Mouse (Mus musculus) ES-Bruce4 (cell line): ENCODE data around the gene Pax9. TPM values are rescaled to one million over a fixed set of nuclear protein-coding genes. Genes with fewer than 3 reads are reported as not detected.

Source experiments
- H3K27ac ChIP-seq: 2 replicates; pipeline ENCODE4 v1.5.1; 2012; ENCODE audit warnings: low read length, inconsistent platforms; ENCODE audit not compliant: insufficient read depth
- H3K27me3 ChIP-seq: 2 replicates; pipeline ENCODE4 v1.6.1; 2012; ENCODE audit warnings: mild to moderate bottlenecking, low read length, inconsistent platforms; ENCODE audit not compliant: control insufficient read depth, poor library complexity, insufficient read depth, severe bottlenecking
- H3K36me3 ChIP-seq: 2 replicates; pipeline ENCODE4 v1.6.1; 2012; ENCODE audit warnings: inconsistent platforms, mild to moderate bottlenecking, low read length, moderate library complexity; ENCODE audit not compliant: control insufficient read depth, poor library complexity, insufficient read depth, severe bottlenecking
- H3K4me1 ChIP-seq: one replicate; pipeline ENCODE4 v1.8.1; 2011; ENCODE audit warnings: low read length; ENCODE audit not compliant: control insufficient read depth, insufficient read depth
- H3K4me3 ChIP-seq: 2 replicates; pipeline ENCODE4 v1.5.1; 2011; ENCODE audit warnings: low read depth, mild to moderate bottlenecking, low read length
- H3K9ac ChIP-seq: 2 replicates; pipeline ENCODE4 v1.6.1; 2012; ENCODE audit warnings: low read depth, mild to moderate bottlenecking, inconsistent platforms; ENCODE audit not compliant: poor library complexity, severe bottlenecking
- H3K9me3 ChIP-seq: replicated peaks from 2 replicates; pipeline ENCODE4 v1.6.1; 2012; ENCODE audit warnings: mild to moderate bottlenecking, low read length, inconsistent platforms; ENCODE audit not compliant: control insufficient read depth, poor library complexity, insufficient read depth, severe bottlenecking
- CTCF ChIP-seq: IDR thresholded peaks from one replicate; pipeline ENCODE4 v1.8.1; 2011; ENCODE audit warnings: low read depth, low read length
- EP300 ChIP-seq: IDR thresholded peaks from 2 replicates; pipeline ENCODE4 v1.6.1; 2011; ENCODE audit warnings: low read depth, low read length; ENCODE audit not compliant: insufficient read depth
- POLR2A ChIP-seq: IDR thresholded peaks from one replicate; pipeline ENCODE4 v1.8.1; 2011; ENCODE audit warnings: low read length; ENCODE audit not compliant: insufficient read depth
- polyA plus RNA-seq: library from polyadenylated mRNA; stranded (reverse); fragments of >200 nt; gene quantifications from 2 replicates; pipeline ENCODE4 v1.2.4, GENCODE M21; 2011; ENCODE audit warnings: low read depth; ENCODE audit not compliant: missing spikeins, insufficient read depth, insufficient read length

Gene Pax9
- polyA plus RNA-seq, 1 experiment: not detected

DNA sequence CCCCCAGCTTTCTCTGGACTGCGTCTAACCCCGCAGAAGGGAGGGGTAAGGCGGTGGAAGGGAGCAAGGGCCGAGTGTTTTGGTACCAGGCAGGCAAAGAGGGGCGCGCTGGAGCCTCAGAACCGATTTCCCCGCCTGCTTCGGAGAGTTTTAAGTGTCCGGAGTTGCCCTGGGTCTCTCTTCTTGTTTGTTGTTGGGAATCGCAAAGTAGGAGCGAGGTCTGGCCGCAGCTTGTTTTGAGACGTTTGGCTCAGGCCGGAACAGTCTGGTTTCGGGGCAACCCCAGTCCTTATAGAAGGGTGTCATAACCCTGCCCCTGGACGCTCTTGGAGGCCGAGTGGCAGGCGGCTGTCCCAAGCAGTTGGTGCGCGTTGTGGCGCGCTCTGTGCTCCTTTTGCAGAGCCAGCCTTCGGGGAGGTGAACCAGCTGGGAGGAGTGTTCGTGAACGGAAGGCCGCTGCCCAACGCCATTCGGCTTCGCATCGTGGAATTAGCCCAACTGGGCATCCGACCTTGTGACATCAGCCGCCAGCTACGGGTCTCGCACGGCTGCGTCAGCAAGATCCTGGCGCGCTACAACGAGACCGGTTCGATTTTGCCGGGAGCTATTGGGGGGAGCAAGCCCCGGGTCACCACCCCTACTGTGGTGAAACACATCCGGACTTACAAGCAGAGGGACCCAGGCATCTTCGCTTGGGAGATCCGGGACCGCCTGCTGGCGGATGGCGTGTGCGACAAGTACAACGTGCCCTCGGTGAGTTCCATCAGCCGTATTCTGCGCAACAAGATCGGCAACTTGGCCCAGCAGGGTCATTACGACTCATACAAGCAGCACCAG lies 4.8 kb downstream of the Pax9 start:
- Histone ChIP-seq H3K4me3 (peak overlapping the region; percentile 55), H3K9me3 (no peaks in the 10 kb centered on the region), H3K4me1 (no peaks in the 10 kb centered on the region), H3K27ac (no peak overlapping the region), H3K9ac (no peak overlapping the region), H3K27me3 (peaks cover 41% of the 10 kb centered on the region), H3K36me3 (no peaks in the 10 kb centered on the region)
- TF ChIP-seq POLR2A (no peak), CTCF (no peak), EP300 (no peak)

- Histone ChIP-seq H3K4me1 (no peaks in the 10 kb centered on the region), H3K9ac (no peak overlapping the region), H3K27me3 (peaks cover 42% of the 10 kb centered on the region), H3K4me3 (peak overlapping the region; percentile 55), H3K27ac (no peak overlapping the region), H3K36me3 (no peaks in the 10 kb centered on the region), H3K9me3 (no peaks in the 10 kb centered on the region)
- TF ChIP-seq EP300: no peak
- no peak for TF ChIP-seq CTCF
Observed at GRCm38 (mm10) chr12:56697011-56697740, 5.6 kb downstream of the Pax9 start.

DNA sequence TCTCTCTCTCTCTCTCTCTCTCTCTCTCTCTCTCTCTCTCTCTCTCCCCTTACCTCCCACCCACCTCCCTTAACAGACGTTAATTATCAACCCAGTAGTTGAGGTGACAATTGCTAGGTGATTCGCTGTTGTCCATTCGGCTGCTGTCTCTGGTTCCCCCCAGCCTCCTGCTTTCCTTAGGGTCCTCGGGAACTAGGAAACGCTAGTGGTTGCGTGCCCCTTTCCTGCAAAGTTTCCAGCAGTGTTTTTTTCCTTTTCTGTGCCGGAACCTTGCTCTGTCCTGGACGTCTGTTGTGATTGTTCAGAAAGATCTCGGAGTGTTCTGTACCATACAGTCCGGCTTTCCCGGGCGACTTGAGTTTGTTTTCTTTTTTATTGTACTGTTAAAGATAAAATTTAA lies 6.2 kb downstream of the Pax9 start:
- Histone ChIP-seq H3K36me3 (no peaks in the 10 kb centered on the region), H3K9ac (no peak overlapping the region), H3K27me3 (peaks cover 41% of the 10 kb centered on the region), H3K9me3 (no peaks in the 10 kb centered on the region), H3K27ac (no peak overlapping the region), H3K4me3 (no peak overlapping the region), H3K4me1 (no peaks in the 10 kb centered on the region)
- no peak for TF ChIP-seq POLR2A
- TF ChIP-seq EP300: no peak
- TF ChIP-seq CTCF: no peak

DNA sequence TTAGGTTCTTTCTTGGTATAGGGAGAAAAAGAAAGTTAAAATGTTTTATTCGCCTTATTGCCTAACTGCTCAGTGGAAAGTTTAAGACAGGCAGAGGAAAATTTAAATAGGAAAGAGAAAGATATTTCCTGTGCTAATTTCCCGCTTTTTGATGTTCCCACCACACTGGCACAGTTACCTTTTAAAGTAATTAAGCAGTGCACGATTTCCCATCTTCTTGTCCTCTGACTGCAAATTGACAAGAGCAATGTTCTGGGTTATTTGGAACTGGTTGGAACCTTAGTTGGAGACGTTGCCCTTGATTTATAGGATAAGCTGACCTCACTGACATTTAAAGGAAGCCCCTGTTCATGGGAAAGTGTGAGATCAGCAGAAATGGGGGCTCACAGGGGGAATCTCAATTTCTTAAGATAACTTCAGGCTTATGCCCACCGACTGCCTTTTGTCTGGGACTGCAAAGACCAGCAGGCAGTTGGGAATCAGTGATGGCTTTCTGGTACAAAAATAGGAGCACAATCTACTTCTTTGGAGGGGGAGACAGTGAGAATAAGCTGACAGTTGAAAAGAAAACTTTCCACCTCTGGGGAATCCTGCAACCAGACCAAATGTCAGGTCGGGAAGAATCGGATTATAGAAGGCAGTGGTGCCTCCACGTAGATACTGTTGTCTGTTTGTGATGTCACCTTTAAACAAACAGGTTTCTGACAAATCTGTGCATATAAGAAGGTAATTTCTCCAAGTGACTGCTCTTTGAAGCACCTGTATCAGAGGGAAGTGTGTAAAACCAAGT lies 6.8 kb downstream of the Pax9 start:
- H3K4me1 ChIP-seq: no peaks in the 10 kb centered on the region
- no peak overlapping the region for H3K27ac ChIP-seq
- no peaks in the 10 kb centered on the region for H3K36me3 ChIP-seq
- TF ChIP-seq POLR2A (no peak), EP300 (no peak), CTCF (no peak)
- no peak overlapping the region for H3K4me3 ChIP-seq
- H3K27me3 ChIP-seq: peaks cover 35% of the 10 kb centered on the region
- H3K9me3 ChIP-seq: no peaks in the 10 kb centered on the region
- H3K9ac ChIP-seq: no peak overlapping the region

- Histone ChIP-seq H3K4me3 (no peak overlapping the region), H3K36me3 (no peaks in the 10 kb centered on the region), H3K9ac (no peak overlapping the region), H3K27me3 (peaks cover 29% of the 10 kb centered on the region), H3K9me3 (no peaks in the 10 kb centered on the region), H3K4me1 (no peaks in the 10 kb centered on the region), H3K27ac (no peak overlapping the region)
- TF ChIP-seq CTCF (no peak), EP300 (no peak), POLR2A (no peak)
Observed at GRCm38 (mm10) chr12:56699351-56699750, 7.8 kb downstream of the Pax9 start.
